Mouse (Mus musculus): ENCODE results near the gene Nacc2.

Nacc2 gene

GRCm38 (mm10) chr2:26123079-26123648 lies at the start of gene Nacc2:
Gene Nacc2, minus strand, starts transcription at chr2:26123220.
- DNase-seq (ENCODE audit: low spot score) = no peak

GRCm38 (mm10) chr2:26172166-26172565 lies 49.1 kb upstream of the Nacc2 start:
- DNase-seq (ENCODE audit: low spot score) = no peak

- DNase-seq (ENCODE audit: low spot score) = no peak
Observed at GRCm38 (mm10) chr2:26170376-26170775, 47.4 kb upstream of the Nacc2 start.

- DNase-seq (ENCODE audit: low spot score) = no peak
Observed at GRCm38 (mm10) chr2:26168843-26169579, 46.0 kb upstream of the Nacc2 start.

- DNase-seq (ENCODE audit: low spot score) = no peak
Observed at GRCm38 (mm10) chr2:26166890-26167289, 43.9 kb upstream of the Nacc2 start.

GRCm38 (mm10) chr2:26158064-26158463 lies 35.0 kb upstream of the Nacc2 start:
- no peak for DNase-seq (ENCODE audit: low spot score)

- no peak for DNase-seq (ENCODE audit: low spot score)
Observed at GRCm38 (mm10) chr2:26156191-26156977, 33.4 kb upstream of the Nacc2 start.

- DNase-seq (ENCODE audit: low spot score) = no peak
Observed at GRCm38 (mm10) chr2:26155737-26156136, 32.7 kb upstream of the Nacc2 start.

- DNase-seq (ENCODE audit: low spot score) = no peak
Observed at GRCm38 (mm10) chr2:26154586-26154985, 31.6 kb upstream of the Nacc2 start.

- peak; percentile 57 for DNase-seq (ENCODE audit: low spot score)
Observed at GRCm38 (mm10) chr2:26153909-26154340, 30.9 kb upstream of the Nacc2 start.

- peak; percentile 55 for DNase-seq (ENCODE audit: low spot score)
Observed at GRCm38 (mm10) chr2:26153295-26153694, 30.3 kb upstream of the Nacc2 start.

GRCm38 (mm10) chr2:26147706-26148370 lies 24.8 kb upstream of the Nacc2 start:
- peak; percentile 62 for DNase-seq (ENCODE audit: low spot score)

GRCm38 (mm10) chr2:26146337-26147042 lies 23.5 kb upstream of the Nacc2 start:
- peak; percentile 58 for DNase-seq (ENCODE audit: low spot score)

- DNase-seq (ENCODE audit: low spot score) = no peak
Observed at GRCm38 (mm10) chr2:26145113-26145512, 22.1 kb upstream of the Nacc2 start.

- peak; percentile 51 for DNase-seq (ENCODE audit: low spot score)
Observed at GRCm38 (mm10) chr2:26144331-26144730, 21.3 kb upstream of the Nacc2 start.

GRCm38 (mm10) chr2:26143556-26143955 lies 20.5 kb upstream of the Nacc2 start:
- no peak for DNase-seq (ENCODE audit: low spot score)

GRCm38 (mm10) chr2:26142986-26143385 lies 20.0 kb upstream of the Nacc2 start:
- no peak for DNase-seq (ENCODE audit: low spot score)

- peak; percentile 67 for DNase-seq (ENCODE audit: low spot score)
Observed at GRCm38 (mm10) chr2:26141893-26142635, 19.0 kb upstream of the Nacc2 start.

GRCm38 (mm10) chr2:26140903-26141302 lies 17.9 kb upstream of the Nacc2 start:
- no peak for DNase-seq (ENCODE audit: low spot score)

GRCm38 (mm10) chr2:26140292-26140819 lies 17.3 kb upstream of the Nacc2 start:
- DNase-seq (ENCODE audit: low spot score) = peak; percentile 99
